Mouse (Mus musculus) CH12.LX (cell line): ENCODE measurements around the gene Aldh3a1. TPM values are rescaled to one million over a fixed set of nuclear protein-coding genes. Genes with fewer than 3 reads are reported as not detected.

Source experiments
- DNase-seq: peaks from one replicate; pipeline ENCODE4 v3.0.0-alpha.2; 2013; ENCODE audit errors: extremely low read depth
- H3K27ac ChIP-seq: 2 replicates; pipeline ENCODE4 v1.5.1; 2012; ENCODE audit warnings: low read depth, mild to moderate bottlenecking, control low read depth, moderate library complexity; ENCODE audit not compliant: insufficient read depth
- H3K27me3 ChIP-seq: replicated peaks from 2 replicates; pipeline ENCODE3; 2012; ENCODE audit warnings: inconsistent platforms
- H3K36me3 ChIP-seq, 2 experiments: replicated peaks in 1 of 2; 2 replicates each; pipeline versions ENCODE3 to v1.6.1; 2012; ENCODE audit warnings: inconsistent platforms in 1 of 2, low read length in 1 of 2, mild to moderate bottlenecking in 1 of 2, mixed read lengths in 1 of 2, moderate library complexity in 1 of 2; ENCODE audit not compliant: control insufficient read depth in 1 of 2, insufficient read depth in 1 of 2
- H3K4me1 ChIP-seq, 2 experiments: 2 replicates each; pipeline ENCODE4 v1.6.1; 2012; ENCODE audit warnings: inconsistent platforms in 1 of 2, moderate library complexity in 1 of 2; ENCODE audit not compliant: insufficient read depth in 2 of 2, control insufficient read depth in 1 of 2
- H3K4me2 ChIP-seq: 2 replicates; pipeline ENCODE4 v1.6.1; 2012; ENCODE audit warnings: low read depth, mild to moderate bottlenecking, control low read depth; ENCODE audit not compliant: poor library complexity, insufficient read depth, severe bottlenecking
- H3K4me3 ChIP-seq, 3 experiments: fragments of 150-350 bp in 1 of 3; sonication (generic) in 1 of 3; replicated peaks in 1 of 3; 2 replicates each; pipeline versions ENCODE3 to v1.5.1; 2011 to 2012; ENCODE audit warnings: low read depth in 2 of 3, low read length in 2 of 3, mild to moderate bottlenecking in 2 of 3, moderate library complexity in 2 of 3, control low read depth in 1 of 3, improper control_type of control experiment in 1 of 3, inconsistent platforms in 1 of 3, mixed read lengths in 1 of 3; ENCODE audit not compliant: poor library complexity in 1 of 3
- H3K79me2 ChIP-seq: replicated peaks from 2 replicates; pipeline ENCODE4 v1.6.1; 2012; ENCODE audit warnings: mild to moderate bottlenecking, moderate library complexity; ENCODE audit not compliant: control insufficient read depth, poor library complexity, insufficient read depth, severe bottlenecking; ENCODE audit errors: extremely low read depth
- H3K9ac ChIP-seq: 2 replicates; pipeline ENCODE4 v1.6.1; 2012; ENCODE audit warnings: low read depth, mild to moderate bottlenecking, control low read depth, moderate library complexity; ENCODE audit not compliant: insufficient read depth
- H3K9me3 ChIP-seq: replicated peaks from 2 replicates; pipeline ENCODE3; 2012; ENCODE audit warnings: low read length, inconsistent platforms, mixed read lengths
- CHD1 ChIP-seq: IDR thresholded peaks from 2 replicates; pipeline ENCODE4 v1.6.1; 2012; ENCODE audit warnings: low read depth, low read length, improper control_type of control experiment, inconsistent platforms
- CTCF ChIP-seq, 2 experiments: IDR thresholded peaks in 1 of 2; conservative IDR thresholded peaks in 1 of 2; 2 replicates each; pipeline ENCODE4 v1.5.1; 2011 to 2012; ENCODE audit warnings: low read depth in 2 of 2, low read length in 2 of 2, improper control_type of control experiment in 1 of 2, inconsistent platforms in 1 of 2, mild to moderate bottlenecking in 1 of 2, moderate library complexity in 1 of 2
- EP300 ChIP-seq: IDR thresholded peaks from 2 replicates; pipeline ENCODE4 v1.6.1; 2011; ENCODE audit warnings: low read length, improper control_type of control experiment
- ETS1 ChIP-seq: conservative IDR thresholded peaks from 2 replicates; pipeline ENCODE4 v1.6.1; 2012; ENCODE audit warnings: low read depth, mild to moderate bottlenecking, inconsistent platforms, low read length, improper control_type of control experiment, moderate library complexity
- GABPA ChIP-seq: IDR thresholded peaks from 2 replicates; pipeline ENCODE4 v1.6.1; 2012; ENCODE audit warnings: low read depth, low read length, improper control_type of control experiment, inconsistent platforms; ENCODE audit not compliant: insufficient replicate concordance
- JUN ChIP-seq: IDR thresholded peaks from 2 replicates; pipeline ENCODE4 v1.6.1; 2011; ENCODE audit warnings: low read depth, mild to moderate bottlenecking, low read length, improper control_type of control experiment, moderate library complexity; ENCODE audit not compliant: insufficient read depth
- JUND ChIP-seq: conservative IDR thresholded peaks from 2 replicates; pipeline ENCODE4 v1.6.1; 2011; ENCODE audit warnings: low read depth, low read length, improper control_type of control experiment
- KAT2A ChIP-seq: IDR thresholded peaks from 2 replicates; pipeline ENCODE4 v1.6.1; 2012; ENCODE audit warnings: low read length, improper control_type of control experiment, inconsistent platforms; ENCODE audit not compliant: insufficient replicate concordance
- MAFK ChIP-seq: IDR thresholded peaks from 2 replicates; pipeline ENCODE4 v1.6.1; 2011; ENCODE audit warnings: low read length, improper control_type of control experiment; ENCODE audit not compliant: insufficient replicate concordance
- MAX ChIP-seq: IDR thresholded peaks from 2 replicates; pipeline ENCODE4 v1.6.1; 2011; ENCODE audit warnings: low read length, improper control_type of control experiment
- MAZ ChIP-seq: IDR thresholded peaks from 2 replicates; pipeline ENCODE4 v1.6.1; 2012; ENCODE audit warnings: low read depth, mild to moderate bottlenecking, inconsistent platforms, low read length, improper control_type of control experiment, moderate library complexity
- MEF2A ChIP-seq: IDR thresholded peaks from 2 replicates; pipeline ENCODE4 v1.6.1; 2014; ENCODE audit warnings: low read depth, mild to moderate bottlenecking, inconsistent platforms, low read length, improper control_type of control experiment, borderline replicate concordance
- MXI1 ChIP-seq: IDR thresholded peaks from 2 replicates; pipeline ENCODE4 v1.6.1; 2011; ENCODE audit warnings: mild to moderate bottlenecking, low read depth, low read length, improper control_type of control experiment
- POLR2A ChIP-seq: IDR thresholded peaks from 2 replicates; pipeline ENCODE4 v1.6.1; 2011; ENCODE audit warnings: low read depth, mild to moderate bottlenecking, improper control_type of control experiment, low read length
- RAD21 ChIP-seq: IDR thresholded peaks from 2 replicates; pipeline ENCODE4 v1.6.1; 2011; ENCODE audit warnings: low read depth, mild to moderate bottlenecking, low read length, improper control_type of control experiment, moderate library complexity
- RCOR1 ChIP-seq: conservative IDR thresholded peaks from 2 replicates; pipeline ENCODE4 v1.6.1; 2012; ENCODE audit warnings: low read depth, mild to moderate bottlenecking, inconsistent platforms, low read length, improper control_type of control experiment
- TBP ChIP-seq: conservative IDR thresholded peaks from 2 replicates; pipeline ENCODE4 v1.6.1; 2011; ENCODE audit warnings: low read depth, low read length, improper control_type of control experiment
- TCF12 ChIP-seq: IDR thresholded peaks from 2 replicates; pipeline ENCODE4 v1.6.1; 2014; ENCODE audit warnings: low read depth, mild to moderate bottlenecking, inconsistent platforms, low read length, improper control_type of control experiment
- UBTF ChIP-seq: IDR thresholded peaks from 2 replicates; pipeline ENCODE4 v1.6.1; 2012; ENCODE audit warnings: low read depth, mild to moderate bottlenecking, inconsistent platforms, low read length, improper control_type of control experiment, moderate library complexity
- USF1 ChIP-seq: IDR thresholded peaks from 2 replicates; pipeline ENCODE4 v1.6.1; 2014; ENCODE audit warnings: low read depth, mild to moderate bottlenecking, inconsistent platforms, low read length, improper control_type of control experiment
- ZNF384 ChIP-seq: IDR thresholded peaks from 2 replicates; pipeline ENCODE4 v1.6.1; 2012; ENCODE audit warnings: low read depth, low read length, improper control_type of control experiment, inconsistent platforms
- dilution Hi-C: fragments of 300-500 bp; cut with MboI; formaldehyde crosslinking; loops from 2 replicates; pipeline ENCODE4 v1.14.3; 2020; ENCODE audit warnings: low sequenced_read_pairs; ENCODE audit not compliant: extremely low pct_unique_long_range_greater_than_20kb, extremely low pct_ligation_motif_present
- in situ Hi-C: fragments of 300-500 bp; cut with MboI; formaldehyde crosslinking; loops from 3 replicates; pipeline ENCODE4 v1.14.3; 2019; ENCODE audit warnings: low sequenced_read_pairs, low pct_ligation_motif_present, low pct_unique_long_range_greater_than_20kb, mixed read lengths
- polyA plus RNA-seq: library from polyadenylated mRNA; unstranded; fragments of >175 nt; gene quantifications from 2 replicates; pipeline ENCODE4 v1.2.1, GENCODE M21; 2012; ENCODE audit warnings: low read depth; ENCODE audit not compliant: insufficient read length
- total RNA-seq, 2 experiments: library from RNA; depleted of rRNA; stranded (reverse); fragments of 300-350 nt in 1 of 2; fragments of >200 nt in 1 of 2; gene quantifications; 2 replicates each; pipeline ENCODE4 v1.2.3; 2012 to 2014

Aldh3a1 gene
- total and polyA plus RNA-seq, 3 experiments: 0.12 to 0.25 (median 0.13) TPM

DNA sequence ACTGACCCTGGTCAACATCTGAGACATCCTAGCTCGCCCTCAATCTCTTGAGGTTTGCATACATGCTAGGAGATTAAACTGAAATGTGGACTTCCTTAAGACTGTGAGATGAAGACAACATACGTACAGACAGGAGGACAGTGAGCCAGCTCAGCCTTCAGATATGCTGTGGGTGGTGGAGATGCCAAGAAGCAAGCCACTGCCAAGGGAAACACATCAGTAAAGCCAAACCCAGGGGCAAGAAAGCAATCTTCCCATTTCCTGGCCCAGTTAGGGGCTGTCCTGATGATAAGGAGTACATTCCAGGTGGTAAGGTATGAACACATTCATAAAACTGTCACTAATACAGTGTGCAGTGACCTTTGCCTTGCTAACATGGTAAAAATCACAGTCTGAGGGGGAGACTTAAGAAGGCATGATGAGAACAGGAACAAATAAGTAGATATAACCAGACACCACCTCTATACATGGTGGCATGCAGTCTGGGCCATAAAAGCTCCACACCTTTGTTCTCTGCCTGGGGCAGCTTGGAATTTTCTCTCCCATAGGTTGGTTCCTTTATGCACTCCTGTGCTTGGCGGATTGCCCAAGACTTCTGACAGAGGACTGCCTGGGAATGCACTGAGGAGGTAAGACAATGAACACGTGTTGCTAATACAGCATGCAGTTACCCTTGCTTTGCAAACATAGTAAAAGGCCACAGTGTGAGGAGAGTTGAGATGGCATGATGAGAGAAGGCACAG, 7.5 kb upstream of the Aldh3a1 start:
- dilution Hi-C loops (no loop called here), in situ Hi-C loops (loop anchor here (10.0 kb wide), 1 partner anchor 305 kb away; the partner anchor contains the start of gene B9d1)

DNA sequence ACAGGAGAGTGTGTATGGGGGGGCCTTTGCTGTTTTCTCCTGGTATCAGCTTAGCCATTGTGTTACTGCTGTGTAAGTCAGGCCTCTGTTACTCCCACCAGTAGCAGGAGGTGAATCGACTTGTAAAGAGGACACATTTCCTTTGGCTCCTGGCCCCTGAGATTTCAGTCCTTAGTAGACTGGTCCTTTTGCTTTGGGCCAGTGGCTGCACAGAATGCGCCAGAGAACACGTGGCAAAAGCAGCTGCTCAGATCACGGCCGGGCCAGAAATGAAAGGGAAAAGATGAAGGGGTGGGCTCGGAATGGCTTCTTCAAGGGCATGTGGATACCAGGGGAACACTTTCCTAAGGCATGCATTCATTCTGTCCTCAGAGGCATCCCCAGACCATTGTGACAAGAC, 5.2 kb upstream of the Aldh3a1 start:
- H3K9me3 ChIP-seq: no peaks in the 10 kb centered on the region
- H3K4me1 ChIP-seq: peaks cover 0 to 1% of the 10 kb centered on the region in 2 experiments; a peak in 2 of 4 replicates
- H3K27ac ChIP-seq: no peak overlapping the region
- no peaks in the 10 kb centered on the region for H3K79me2 ChIP-seq
- dilution Hi-C loops: no loop called here
- TF ChIP-seq GABPA (no peak), TCF12 (no peak), JUN (no peak), MAFK (no peak), MAX (no peak), KAT2A (no peak), MEF2A (no peak), EP300 (no peak), UBTF (no peak), JUND (no peak), RAD21 (no peak), ETS1 (no peak), USF1 (no peak)
- TF ChIP-seq, all 38 proteins: peak for 0
- H3K4me2 ChIP-seq: no peak overlapping the region
- H3K4me3 ChIP-seq: no peak overlapping the region
- in situ Hi-C loops: no loop called here
- H3K9ac ChIP-seq: no peak overlapping the region
- H3K36me3 ChIP-seq: no peaks in the 10 kb centered on the region
- H3K27me3 ChIP-seq: peaks cover 2% of the 10 kb centered on the region
- no peak for DNase-seq

More for the DNA sequence above, 7.5 kb upstream of the Aldh3a1 start:
- Histone ChIP-seq H3K27ac (no peak overlapping the region), H3K79me2 (no peaks in the 10 kb centered on the region), H3K36me3 (no peaks in the 10 kb centered on the region), H3K4me1 (no peaks in the 10 kb centered on the region), H3K27me3 (peaks cover 2% of the 10 kb centered on the region), H3K9me3 (no peaks in the 10 kb centered on the region), H3K4me3 (no peak overlapping the region), H3K4me2 (no peak overlapping the region), H3K9ac (no peak overlapping the region)
- no peak for TF ChIP-seq KAT2A
- no peak for TF ChIP-seq MAZ
- TF ChIP-seq RCOR1: no peak
- no peak for TF ChIP-seq ZNF384
- no peak for TF ChIP-seq EP300
- no peak for TF ChIP-seq POLR2A
- no peak for TF ChIP-seq MAFK
- TF ChIP-seq MEF2A: no peak
- TF ChIP-seq CHD1: no peak
- no peak for TF ChIP-seq ETS1
- no peak for TF ChIP-seq CTCF (conservative IDR thresholded peaks at IDR 0.05 in 1 of 2, IDR thresholded peaks at IDR 0.05 in 1 of 2; ENCODE audit: low read depth in 2 of 2, low read length in 2 of 2)
- no peak for TF ChIP-seq MXI1
- TF ChIP-seq RAD21: no peak
- TF ChIP-seq TBP: no peak
- no peak for TF ChIP-seq TCF12
- no peak for TF ChIP-seq UBTF
- no peak for TF ChIP-seq USF1
- DNase-seq: no peak
